Mouse (Mus musculus) forebrain, postnatal 0 days (tissue): ENCODE data around the gene Rufy2. TPM values are rescaled to one million over a fixed set of nuclear protein-coding genes. Genes with fewer than 3 reads are reported as not detected.

Experiments used
- ATAC-seq: fragments of 200-750 bp; cut with Nextera tagmentation; 2 replicates; pipeline ENCODE4 v1.8.0; 2017; ENCODE audit warnings: mild to moderate bottlenecking, moderate library complexity
- DNase-seq: peaks from one replicate; pipeline ENCODE4 v3.0.0-alpha.2; 2015
- H3K27ac ChIP-seq: fragments of 300-500 bp; sonication (generic); 2 replicates; pipeline ENCODE4 v1.5.1; 2014; ENCODE audit warnings: low read depth, mild to moderate bottlenecking, antibody characterized with exemption, low read length, moderate library complexity, mixed read lengths
- H3K27me3 ChIP-seq: fragments of 300-500 bp; sonication (generic); 2 replicates; pipeline ENCODE4 v1.6.1; 2014; ENCODE audit warnings: mild to moderate bottlenecking, low read length, mixed read lengths; ENCODE audit not compliant: insufficient read depth
- H3K36me3 ChIP-seq: fragments of 300-500 bp; sonication (generic); 2 replicates; pipeline ENCODE4 v1.6.1; 2014; ENCODE audit warnings: mild to moderate bottlenecking, moderate library complexity; ENCODE audit not compliant: insufficient read depth
- H3K4me1 ChIP-seq: fragments of 300-500 bp; sonication (generic); 2 replicates; pipeline ENCODE4 v1.6.1; 2014; ENCODE audit warnings: antibody characterized with exemption; ENCODE audit not compliant: insufficient read depth
- H3K4me2 ChIP-seq: fragments of 300-500 bp; sonication (generic); 2 replicates; pipeline ENCODE4 v1.6.1; 2014; ENCODE audit warnings: low read depth, mild to moderate bottlenecking, moderate library complexity
- H3K4me3 ChIP-seq: fragments of 300-500 bp; sonication (generic); 2 replicates; pipeline ENCODE4 v1.5.1; 2014; ENCODE audit warnings: low read depth, low read length, mixed read lengths
- H3K9ac ChIP-seq: fragments of 300-500 bp; sonication (generic); 2 replicates; pipeline ENCODE4 v1.6.1; 2014; ENCODE audit warnings: mild to moderate bottlenecking
- H3K9me3 ChIP-seq: fragments of 300-500 bp; sonication (generic); 2 replicates; pipeline ENCODE4 v1.6.1; 2016; ENCODE audit warnings: low read length
- CTCF ChIP-seq: sonication (generic); IDR thresholded peaks from 2 replicates; pipeline ENCODE4 v1.5.1; 2016; ENCODE audit warnings: antibody characterized with exemption, control low read depth, low read depth
- WGBS: fragments of 180-500 bp; shearing (Covaris S2); extraction: QIAGEN DNeasy Blood & Tissue Kit; methylation state at CpG from one replicate; pipeline ENCODE4 v1.1.7; 2014; 5-methylcytosine and 5-hydroxymethylcytosine counted together
- polyA plus RNA-seq: library from polyadenylated mRNA; unstranded; fragments of >200 nt; fragmentation: Nextera tagmentation; extraction: Ambion mirVana; gene quantifications from 2 replicates; pipeline ENCODE4 v1.2.1, GENCODE M21; 2015
- total RNA-seq: library from RNA; depleted of rRNA; stranded (reverse); fragments of >200 nt; gene quantifications from 2 replicates; pipeline ENCODE4 v1.2.3, GENCODE M21; 2014; rRNA removed

Rufy2 gene
- total and polyA plus RNA-seq, 2 experiments from 2014 or later: 55.6 to 58.6 TPM

DNA sequence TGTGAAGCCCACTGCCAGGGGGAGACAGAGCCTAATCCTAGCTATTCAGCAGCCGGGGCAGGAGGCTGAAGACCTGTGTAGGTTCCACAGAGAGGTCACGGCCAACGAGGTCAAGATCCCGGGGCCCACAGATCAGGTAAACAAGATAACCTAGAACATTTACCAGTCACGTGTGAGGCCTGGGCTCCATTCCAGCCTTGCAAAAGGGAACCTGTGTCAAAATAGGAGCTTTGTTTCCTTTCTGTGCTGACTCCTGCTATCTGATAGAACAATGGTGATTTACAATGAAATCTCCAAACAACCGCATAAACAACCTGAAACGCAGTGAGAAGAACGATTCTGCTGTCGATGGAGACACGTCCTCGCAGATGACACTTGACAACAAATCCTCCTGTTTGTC lies 80.4 kb downstream of the Rufy2 start:
- 47% methylated on average over 11 of the region's 11 CpGs for WGBS

GRCm38 (mm10) chr10:63061266-63061665 lies 81.2 kb downstream of the Rufy2 start:
- no peak overlapping the region for H3K4me2 ChIP-seq
- no peaks in the 10 kb centered on the region for H3K9me3 ChIP-seq
- H3K27me3 ChIP-seq: no peaks in the 10 kb centered on the region
- H3K4me3 ChIP-seq: no peak overlapping the region
- H3K9ac ChIP-seq: no peak overlapping the region
- TF ChIP-seq CTCF: no peak
- no peak for DNase-seq
- WGBS: 79% methylated on average over 12 of the region's 12 CpGs
- no peaks in the 10 kb centered on the region for H3K36me3 ChIP-seq
- no peak overlapping the region for H3K27ac ChIP-seq
- no peak for ATAC-seq
- H3K4me1 ChIP-seq: no peaks in the 10 kb centered on the region

More for the DNA sequence above, 80.4 kb downstream of the Rufy2 start:
- Histone ChIP-seq H3K27ac (no peak overlapping the region), H3K4me1 (no peaks in the 10 kb centered on the region), H3K4me2 (no peak overlapping the region), H3K9me3 (no peaks in the 10 kb centered on the region), H3K9ac (no peak overlapping the region), H3K36me3 (no peaks in the 10 kb centered on the region), H3K4me3 (no peak overlapping the region), H3K27me3 (no peaks in the 10 kb centered on the region)
- no peak for DNase-seq
- TF ChIP-seq CTCF: no peak
- no peak for ATAC-seq

GRCm38 (mm10) chr10:63062696-63063095 lies 82.7 kb downstream of the Rufy2 start:
- no peak for TF ChIP-seq CTCF

GRCm38 (mm10) chr10:63063365-63063764 lies 83.3 kb downstream of the Rufy2 start:
- ATAC-seq (no peak), DNase-seq (no peak)
- Histone ChIP-seq H3K9me3 (no peaks in the 10 kb centered on the region), H3K9ac (no peak overlapping the region), H3K4me3 (no peak overlapping the region), H3K4me2 (no peak overlapping the region), H3K4me1 (no peaks in the 10 kb centered on the region), H3K27ac (no peak overlapping the region), H3K36me3 (no peaks in the 10 kb centered on the region), H3K27me3 (no peaks in the 10 kb centered on the region)
- no peak for TF ChIP-seq CTCF
- WGBS: 71% methylated on average over 7 of the region's 7 CpGs

More at GRCm38 (mm10) chr10:63062696-63063095, 82.7 kb downstream of the Rufy2 start:
- no peak for DNase-seq
- H3K9me3 ChIP-seq: no peaks in the 10 kb centered on the region
- H3K27me3 ChIP-seq: no peaks in the 10 kb centered on the region
- H3K4me1 ChIP-seq: no peaks in the 10 kb centered on the region
- no peaks in the 10 kb centered on the region for H3K36me3 ChIP-seq
- no peak overlapping the region for H3K4me2 ChIP-seq
- no peak overlapping the region for H3K27ac ChIP-seq
- WGBS: 74% methylated on average over 5 of the region's 5 CpGs
- ATAC-seq: no peak
- no peak overlapping the region for H3K4me3 ChIP-seq
- no peak overlapping the region for H3K9ac ChIP-seq

- DNase-seq (no peak), ATAC-seq (no peak)
- H3K9ac ChIP-seq: no peak overlapping the region
- no peaks in the 10 kb centered on the region for H3K36me3 ChIP-seq
- no peak overlapping the region for H3K4me3 ChIP-seq
- no peaks in the 10 kb centered on the region for H3K4me1 ChIP-seq
- H3K27ac ChIP-seq: no peak overlapping the region
- no peak overlapping the region for H3K4me2 ChIP-seq
- no peaks in the 10 kb centered on the region for H3K9me3 ChIP-seq
- 92% methylated on average over 9 of the region's 9 CpGs for WGBS
- no peak for TF ChIP-seq CTCF
- H3K27me3 ChIP-seq: no peaks in the 10 kb centered on the region
Observed at GRCm38 (mm10) chr10:63064516-63064915, 84.5 kb downstream of the Rufy2 start.

DNA sequence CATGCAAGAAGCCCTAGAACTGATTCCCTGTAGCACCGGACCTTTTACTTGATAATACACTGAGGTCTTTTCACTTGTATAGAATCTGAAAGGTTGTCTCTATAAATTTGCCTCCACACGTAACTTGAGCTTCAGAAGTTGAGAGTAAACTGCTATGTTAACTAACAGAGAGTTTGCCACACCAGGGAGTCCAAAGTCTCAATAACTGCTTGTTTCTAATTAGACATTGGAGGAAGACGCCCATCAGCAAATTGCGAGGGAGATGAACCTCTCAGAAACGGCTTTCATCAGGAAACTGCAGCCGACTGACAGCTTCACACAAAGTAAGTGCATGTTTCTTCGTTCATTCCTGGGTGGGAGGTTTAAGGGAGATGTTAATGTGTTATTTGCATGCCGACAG lies 85.5 kb downstream of the Rufy2 start:
- Histone ChIP-seq H3K4me1 (no peaks in the 10 kb centered on the region), H3K9ac (no peak overlapping the region), H3K36me3 (no peaks in the 10 kb centered on the region), H3K27ac (no peak overlapping the region), H3K9me3 (no peaks in the 10 kb centered on the region), H3K4me3 (no peak overlapping the region), H3K4me2 (no peak overlapping the region), H3K27me3 (no peaks in the 10 kb centered on the region)
- DNase-seq (no peak), ATAC-seq (no peak; the same call in 1 of the 2 replicates)
- no peak for TF ChIP-seq CTCF
- 35% methylated on average over 8 of the region's 8 CpGs for WGBS

- H3K4me2 ChIP-seq: no peak overlapping the region
Observed at GRCm38 (mm10) chr10:63065988-63066387, 86.0 kb downstream of the Rufy2 start.

More at GRCm38 (mm10) chr10:63065988-63066387, 86.0 kb downstream of the Rufy2 start:
- H3K9ac ChIP-seq: no peak overlapping the region
- ATAC-seq: peak; percentile 96
- H3K27ac ChIP-seq: no peak overlapping the region
- 2% methylated on average over 5 of the region's 5 CpGs for WGBS
- no peaks in the 10 kb centered on the region for H3K9me3 ChIP-seq
- no peaks in the 10 kb centered on the region for H3K27me3 ChIP-seq
- H3K4me3 ChIP-seq: no peak overlapping the region
- H3K36me3 ChIP-seq: no peaks in the 10 kb centered on the region
- TF ChIP-seq CTCF: peak; percentile 95
- H3K4me1 ChIP-seq: no peaks in the 10 kb centered on the region
- DNase-seq: peak; percentile 86

Other genes with a start within 250 kb of the Rufy2 start
- gene Ccar1, start 187.9 kb upstream of the Rufy2 start, total RNA-seq: 64.0 and 94.1 TPM in 2 replicates
- 62.2 and 74.7 TPM in 2 replicates for gene Ccar1, start 187.9 kb upstream of the Rufy2 start, polyA plus RNA-seq
- 26.2 and 32.7 TPM in 2 replicates for gene Tet1, start 71.2 kb upstream of the Rufy2 start, total RNA-seq
- gene Tet1, start 71.2 kb upstream of the Rufy2 start, polyA plus RNA-seq: 17.2 and 32.1 TPM in 2 replicates
- 23.1 and 25.1 TPM in 2 replicates for gene Slc25a16, start 59.6 kb upstream of the Rufy2 start, total RNA-seq
- gene Slc25a16, start 59.6 kb upstream of the Rufy2 start, polyA plus RNA-seq: 10.4 and 15.1 TPM in 2 replicates
- gene Dna2, start 33.2 kb upstream of the Rufy2 start, total RNA-seq: 2.8 and 2.9 TPM in 2 replicates
- gene Dna2, start 33.2 kb upstream of the Rufy2 start, polyA plus RNA-seq: 1.8 and 2.0 TPM in 2 replicates
- gene Hnrnph3, start 44.0 kb downstream of the Rufy2 start, total RNA-seq: 18.1 and 19.6 TPM in 2 replicates
- gene Hnrnph3, start 44.0 kb downstream of the Rufy2 start, polyA plus RNA-seq: 62.4 and 76.9 TPM in 2 replicates
- gene Pbld2, start 44.1 kb downstream of the Rufy2 start, total RNA-seq: 0.23 and 1.3 TPM in 2 replicates
- 0.44 and 0.73 TPM in 2 replicates for gene Pbld2, start 44.1 kb downstream of the Rufy2 start, polyA plus RNA-seq
- not detected in 2 replicates for gene Pbld1, start 79.9 kb downstream of the Rufy2 start, total RNA-seq
- 0.27 and 0.59 TPM in 2 replicates for gene Pbld1, start 79.9 kb downstream of the Rufy2 start, polyA plus RNA-seq
- 0.15 and 0.71 TPM in 2 replicates for gene Atoh7, start 119.4 kb downstream of the Rufy2 start, total RNA-seq
- 3.3 and 4.8 TPM in 2 replicates for gene Atoh7, start 119.4 kb downstream of the Rufy2 start, polyA plus RNA-seq
- gene Mypn, start 223.7 kb downstream of the Rufy2 start, total RNA-seq: 0.62 and 1.2 TPM in 2 replicates
- 0.36 and 0.67 TPM in 2 replicates for gene Mypn, start 223.7 kb downstream of the Rufy2 start, polyA plus RNA-seq